Mouse (Mus musculus): ENCODE measurements at regions not wholly inside any gene's neighbourhood (a gene's known extent, or its start where the extent isn't known, plus 50 kb on each side); places are given as distances from the start of the nearest gene placed in this dataset.
A peak's percentile ranks its signal among the peaks of the same experiment; 100 is the strongest.

GRCm38 (mm10) chr1:102628061-102628460 is 2140.3 kb upstream of the Cdh20 start:
- peak; percentile 93 for DNase-seq

- DNase-seq = no peak
Observed at GRCm38 (mm10) chr1:102644379-102644778, 2123.9 kb upstream of the Cdh20 start.

- DNase-seq = no peak
Observed at GRCm38 (mm10) chr1:102687367-102688070, 2080.8 kb upstream of the Cdh20 start.

- DNase-seq = no peak
Observed at GRCm38 (mm10) chr1:102716459-102716858, 2051.9 kb upstream of the Cdh20 start.

DNA sequence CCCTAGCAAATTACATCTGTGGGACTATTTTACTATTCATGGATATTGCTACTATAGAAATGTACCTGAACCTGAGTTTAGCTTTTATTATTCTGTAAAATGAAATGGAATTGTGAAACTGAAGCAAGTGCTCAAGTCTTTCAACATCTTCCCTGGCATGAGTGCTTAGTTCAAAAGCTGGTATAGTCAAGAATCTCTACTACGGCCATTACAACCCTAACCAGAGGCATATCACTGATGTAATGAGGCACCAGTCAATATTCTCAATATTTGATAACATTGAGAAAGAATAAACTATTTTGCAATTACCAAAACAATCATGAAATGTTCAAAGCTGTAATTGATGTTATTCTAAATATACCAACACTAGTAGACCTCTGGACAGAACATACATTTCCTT is 2034.3 kb upstream of the Cdh20 start:
- DNase-seq = no peak

GRCm38 (mm10) chr1:102735392-102735791 is 2032.9 kb upstream of the Cdh20 start:
- no peak for DNase-seq

- DNase-seq = no peak
Observed at GRCm38 (mm10) chr1:102757941-102758340, 2010.4 kb upstream of the Cdh20 start.
